Mouse (Mus musculus): ENCODE results near the gene Cdk19. TPM values are rescaled to one million over a fixed set of nuclear protein-coding genes. Genes with fewer than 3 reads are reported as not detected.
"Not testable (repeated sequence)": the region's sequence is repeated elsewhere in the genome, so short reads cannot be mapped to it uniquely, and the experiment has no call there.

The Cdk19 gene
- polyA plus RNA-seq, 1 experiment from 2014 or later, result 9.1 TPM

DNA sequence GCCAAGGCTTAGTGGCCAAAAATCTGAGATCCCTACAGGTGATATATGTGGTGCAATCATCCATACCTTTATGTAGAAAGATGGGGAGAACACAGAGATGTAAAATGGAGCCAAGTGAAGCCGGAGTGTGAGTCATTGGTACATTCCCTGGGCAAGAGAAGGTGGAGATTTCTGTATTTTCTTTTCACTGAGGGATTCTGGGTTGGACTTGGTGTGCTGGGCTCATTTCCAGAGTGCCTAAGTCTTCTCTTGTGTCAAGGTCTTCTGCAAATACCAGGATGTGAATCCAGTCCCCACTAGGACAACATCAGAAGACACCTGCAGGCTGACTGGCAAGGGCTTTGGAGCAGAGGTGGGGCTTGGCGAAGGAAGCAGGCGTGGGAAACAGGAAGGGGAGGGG is 163.4 kb downstream of the Cdk19 start:
- no peak overlapping the region for H3K4me3 ChIP-seq (ENCODE audit: control insufficient read depth in 1 of 2, insufficient read depth in 1 of 2, low read depth in 1 of 2, low read length in 2 of 2)
- H3K27me3 ChIP-seq (ENCODE audit: control insufficient read depth, insufficient read depth, low read length), result no peaks in the 10 kb centered on the region
- H3K9ac ChIP-seq (ENCODE audit: low read length), result no peak overlapping the region
- no peaks in the 10 kb centered on the region for H3K36me3 ChIP-seq (ENCODE audit: control insufficient read depth, insufficient read depth, low read length)
- H3K9me3 ChIP-seq (ENCODE audit: control insufficient read depth, low read length), result no peaks in the 10 kb centered on the region
- H3K27ac ChIP-seq (replicated peaks in 1 of 2; ENCODE audit: control insufficient read depth in 1 of 2, insufficient read depth in 1 of 2, low read depth in 2 of 2, low read length in 2 of 2), result no peak overlapping the region
- 95% methylated on average over 1 of the region's 3 CpGs for WGBS
- H3K4me1 ChIP-seq (ENCODE audit: control insufficient read depth in 2 of 2, insufficient read depth in 2 of 2, low read length in 2 of 2), result peaks cover 0 to 5% of the 10 kb centered on the region in 2 experiments; a peak in 1 of 4 replicates
- no peak overlapping the region for H3K4me2 ChIP-seq (ENCODE audit: low read length)
- ATAC-seq (ENCODE audit: insufficient number of reproducible peaks, insufficient read depth, low FRiP score, low read depth), result no peak

DNA sequence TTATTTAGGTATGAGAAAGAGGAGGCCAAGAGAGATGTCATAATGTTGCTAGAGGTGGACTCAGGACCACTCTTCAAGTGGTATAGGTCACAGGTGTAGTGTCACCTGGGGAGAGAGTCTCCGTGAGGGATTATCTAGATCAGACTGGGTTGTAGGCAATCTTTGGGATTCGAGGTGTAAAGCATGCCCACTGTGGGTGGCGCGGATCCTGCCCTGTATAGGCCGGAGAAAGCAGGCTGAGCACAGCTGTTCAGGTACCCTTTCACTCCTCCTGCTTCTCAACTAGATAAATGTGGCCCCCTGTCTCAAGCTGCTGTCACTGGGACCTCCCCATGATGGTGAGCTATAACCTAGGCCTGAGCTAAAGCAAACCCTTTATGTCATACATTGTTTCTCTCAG is 171.0 kb downstream of the Cdk19 start:
- H3K9ac ChIP-seq (ENCODE audit: low read length), result no peak overlapping the region
- H3K4me2 ChIP-seq (ENCODE audit: low read length), result no peak overlapping the region
- no peaks in the 10 kb centered on the region for H3K27me3 ChIP-seq (ENCODE audit: control insufficient read depth, insufficient read depth, low read length)
- WGBS, result 92% methylated on average over 5 of the region's 5 CpGs
- H3K9me3 ChIP-seq (ENCODE audit: control insufficient read depth, low read length), result no peaks in the 10 kb centered on the region
- no peaks in the 10 kb centered on the region for H3K4me1 ChIP-seq (ENCODE audit: control insufficient read depth in 2 of 2, insufficient read depth in 2 of 2, low read length in 2 of 2)
- no peaks in the 10 kb centered on the region for H3K36me3 ChIP-seq (ENCODE audit: control insufficient read depth, insufficient read depth, low read length)
- no peak overlapping the region for H3K4me3 ChIP-seq (ENCODE audit: control insufficient read depth in 1 of 2, insufficient read depth in 1 of 2, low read depth in 1 of 2, low read length in 2 of 2)
- ATAC-seq (ENCODE audit: insufficient number of reproducible peaks, insufficient read depth, low FRiP score, low read depth), result no peak
- H3K27ac ChIP-seq (replicated peaks in 1 of 2; ENCODE audit: control insufficient read depth in 1 of 2, insufficient read depth in 1 of 2, low read depth in 2 of 2, low read length in 2 of 2), result no peak overlapping the region

DNA sequence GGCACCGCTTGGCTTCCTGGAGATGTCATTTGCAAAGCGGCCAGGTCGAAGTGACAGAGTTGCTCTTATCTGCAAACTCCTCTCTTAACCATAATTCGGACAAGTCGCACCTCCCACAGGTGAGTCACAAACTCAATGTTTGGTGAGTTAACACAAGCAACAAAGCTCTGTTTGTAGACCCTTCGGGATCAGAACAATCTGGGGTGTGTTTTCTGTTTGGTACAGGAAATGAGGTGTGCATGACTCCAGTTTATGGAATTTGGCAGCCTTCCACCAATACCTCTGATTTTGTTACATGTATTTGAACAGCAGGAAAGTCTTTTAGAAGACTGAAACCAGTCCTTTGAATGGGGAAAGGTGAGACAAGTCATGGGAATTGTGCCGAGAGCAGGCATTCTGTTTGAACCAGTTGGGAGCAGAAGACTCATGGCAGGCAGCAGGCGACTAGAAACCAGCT is 171.9 kb downstream of the Cdk19 start:
- Histone ChIP-seq H3K36me3 (ENCODE audit: control insufficient read depth, insufficient read depth, low read length) (no peaks in the 10 kb centered on the region), H3K4me3 (ENCODE audit: control insufficient read depth in 1 of 2, insufficient read depth in 1 of 2, low read depth in 1 of 2, low read length in 2 of 2) (no peak overlapping the region), H3K4me2 (ENCODE audit: low read length) (no peak overlapping the region), H3K4me1 (ENCODE audit: control insufficient read depth in 2 of 2, insufficient read depth in 2 of 2, low read length in 2 of 2) (no peaks in the 10 kb centered on the region), H3K27ac (replicated peaks in 1 of 2; ENCODE audit: control insufficient read depth in 1 of 2, insufficient read depth in 1 of 2, low read depth in 2 of 2, low read length in 2 of 2) (no peak overlapping the region), H3K9ac (ENCODE audit: low read length) (no peak overlapping the region), H3K27me3 (ENCODE audit: control insufficient read depth, insufficient read depth, low read length) (no peaks in the 10 kb centered on the region), H3K9me3 (ENCODE audit: control insufficient read depth, low read length) (no peaks in the 10 kb centered on the region)
- ATAC-seq (ENCODE audit: insufficient number of reproducible peaks, insufficient read depth, low FRiP score, low read depth), result no peak
- WGBS, result 79% methylated on average over 8 of the region's 8 CpGs

DNA sequence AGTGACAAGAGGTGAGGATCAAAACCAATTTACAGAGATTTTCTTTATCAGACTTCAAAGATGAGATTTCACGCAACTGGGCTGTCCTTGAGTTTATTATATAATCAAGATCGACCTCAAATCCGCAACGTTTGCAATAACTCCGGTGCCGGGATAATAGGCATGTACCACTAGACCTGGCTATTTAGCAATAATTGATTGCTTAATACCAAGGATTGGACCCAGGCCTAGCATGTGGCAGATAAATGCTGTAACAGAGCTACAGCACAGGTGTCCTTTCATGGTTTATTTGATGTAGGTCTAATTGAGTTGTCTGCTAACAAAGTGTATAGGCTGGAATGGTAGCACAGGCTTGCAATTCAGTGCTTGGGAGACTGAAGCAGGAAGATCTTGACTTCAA is 172.8 kb downstream of the Cdk19 start:
- ATAC-seq (ENCODE audit: insufficient number of reproducible peaks, insufficient read depth, low FRiP score, low read depth), result no peak
- 92% methylated on average over 6 of the region's 6 CpGs for WGBS

DNA sequence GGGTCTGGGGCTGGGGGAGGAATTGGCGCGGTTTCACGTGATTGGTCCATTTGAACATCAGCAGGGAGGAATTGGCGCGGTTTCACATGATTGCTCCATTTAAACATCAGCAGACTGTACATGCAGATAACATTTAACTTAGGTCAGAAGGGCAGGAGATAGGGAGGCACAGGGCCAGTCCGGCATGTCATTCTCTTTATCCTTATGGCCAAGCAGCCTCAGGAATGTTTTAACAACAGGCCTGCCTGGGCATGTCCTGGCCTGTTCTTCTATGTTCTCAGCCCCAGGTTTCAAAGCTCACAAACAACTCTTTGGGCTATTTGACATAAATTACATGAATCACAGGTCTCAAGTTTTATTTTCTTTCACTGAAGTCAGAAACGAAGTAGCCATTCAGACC is 173.6 kb downstream of the Cdk19 start:
- ATAC-seq (ENCODE audit: insufficient number of reproducible peaks, insufficient read depth, low FRiP score, low read depth); H3K9me3 ChIP-seq (ENCODE audit: control insufficient read depth, low read length); H3K36me3 ChIP-seq (ENCODE audit: control insufficient read depth, insufficient read depth, low read length); H3K4me2 ChIP-seq (ENCODE audit: low read length); H3K9ac ChIP-seq (ENCODE audit: low read length); H3K27me3 ChIP-seq (ENCODE audit: control insufficient read depth, insufficient read depth, low read length); H3K4me3 ChIP-seq (ENCODE audit: control insufficient read depth in 1 of 2, insufficient read depth in 1 of 2, low read depth in 1 of 2, low read length in 2 of 2); H3K4me1 ChIP-seq (ENCODE audit: control insufficient read depth in 2 of 2, insufficient read depth in 2 of 2, low read length in 2 of 2); H3K27ac ChIP-seq (replicated peaks in 1 of 2; ENCODE audit: control insufficient read depth in 1 of 2, insufficient read depth in 1 of 2, low read depth in 2 of 2, low read length in 2 of 2): not testable (repeated sequence)
- WGBS, result 92% methylated on average over 7 of the region's 7 CpGs

More for the DNA sequence above, 172.8 kb downstream of the Cdk19 start:
- Histone ChIP-seq H3K4me3 (ENCODE audit: control insufficient read depth in 1 of 2, insufficient read depth in 1 of 2, low read depth in 1 of 2, low read length in 2 of 2) (no peak overlapping the region), H3K9me3 (ENCODE audit: control insufficient read depth, low read length) (no peaks in the 10 kb centered on the region), H3K36me3 (ENCODE audit: control insufficient read depth, insufficient read depth, low read length) (no peaks in the 10 kb centered on the region), H3K9ac (ENCODE audit: low read length) (no peak overlapping the region), H3K4me1 (ENCODE audit: control insufficient read depth in 2 of 2, insufficient read depth in 2 of 2, low read length in 2 of 2) (no peaks in the 10 kb centered on the region), H3K27ac (replicated peaks in 1 of 2; ENCODE audit: control insufficient read depth in 1 of 2, insufficient read depth in 1 of 2, low read depth in 2 of 2, low read length in 2 of 2) (no peak overlapping the region), H3K4me2 (ENCODE audit: low read length) (no peak overlapping the region), H3K27me3 (ENCODE audit: control insufficient read depth, insufficient read depth, low read length) (no peaks in the 10 kb centered on the region)

DNA sequence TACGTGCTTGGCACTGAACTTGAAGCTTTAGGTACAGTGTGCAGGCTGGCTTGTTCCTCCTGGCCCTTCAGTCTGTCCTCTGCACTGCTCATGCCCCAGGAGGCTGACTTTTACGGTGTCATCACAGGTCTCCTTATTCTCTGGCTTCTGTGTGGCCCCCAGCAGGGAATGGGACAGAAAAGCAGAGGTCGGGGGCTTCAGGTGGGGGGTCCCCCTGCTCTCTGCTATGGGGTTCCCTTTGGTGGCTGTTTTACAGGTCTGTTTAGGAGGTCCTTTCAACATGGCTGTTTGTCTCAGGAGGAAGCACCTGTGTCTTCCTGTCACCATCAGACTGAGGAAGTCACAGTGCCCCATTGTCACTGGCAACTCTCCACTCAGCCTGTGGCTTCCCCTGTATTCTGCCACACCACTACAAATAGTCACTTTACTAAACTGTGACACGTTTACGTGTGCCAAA is 175.9 kb downstream of the Cdk19 start:
- no peak overlapping the region for H3K4me2 ChIP-seq (ENCODE audit: low read length)
- H3K9me3 ChIP-seq (ENCODE audit: control insufficient read depth, low read length), result no peaks in the 10 kb centered on the region
- no peaks in the 10 kb centered on the region; a peak in 1 of 4 replicates for H3K4me1 ChIP-seq (ENCODE audit: control insufficient read depth in 2 of 2, insufficient read depth in 2 of 2, low read length in 2 of 2)
- no peak overlapping the region for H3K27ac ChIP-seq (replicated peaks in 1 of 2; ENCODE audit: control insufficient read depth in 1 of 2, insufficient read depth in 1 of 2, low read depth in 2 of 2, low read length in 2 of 2)
- H3K4me3 ChIP-seq (ENCODE audit: control insufficient read depth in 1 of 2, insufficient read depth in 1 of 2, low read depth in 1 of 2, low read length in 2 of 2), result no peak overlapping the region
- WGBS, result 77% methylated on average over 5 of the region's 5 CpGs
- H3K27me3 ChIP-seq (ENCODE audit: control insufficient read depth, insufficient read depth, low read length), result no peaks in the 10 kb centered on the region
- ATAC-seq (ENCODE audit: insufficient number of reproducible peaks, insufficient read depth, low FRiP score, low read depth), result no peak
- H3K36me3 ChIP-seq (ENCODE audit: control insufficient read depth, insufficient read depth, low read length), result no peaks in the 10 kb centered on the region
- H3K9ac ChIP-seq (ENCODE audit: low read length), result no peak overlapping the region

DNA sequence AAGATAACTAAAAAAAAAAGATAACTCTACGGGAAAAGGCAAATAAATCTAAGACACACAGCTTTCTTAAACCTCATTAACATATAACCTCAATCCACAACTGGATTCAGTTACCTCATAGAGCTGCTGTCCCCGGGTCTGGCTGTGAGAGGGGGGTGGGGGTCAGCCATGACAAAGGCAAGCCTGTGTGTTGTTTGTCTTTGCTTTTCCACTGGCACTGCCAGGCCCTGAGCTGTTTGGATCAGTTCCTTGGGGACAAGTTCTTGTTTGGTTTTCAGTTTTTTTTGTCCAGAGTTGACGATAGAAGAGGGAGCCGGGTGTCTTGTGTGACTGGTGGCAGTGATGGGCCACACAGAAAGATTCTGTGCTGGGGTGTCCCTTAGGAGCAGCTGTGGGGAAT is 177.1 kb downstream of the Cdk19 start:
- no peak overlapping the region for H3K9ac ChIP-seq (ENCODE audit: low read length)
- H3K4me1 ChIP-seq (ENCODE audit: control insufficient read depth in 2 of 2, insufficient read depth in 2 of 2, low read length in 2 of 2), result no peaks in the 10 kb centered on the region; a peak in 1 of 4 replicates
- no peak overlapping the region for H3K4me2 ChIP-seq (ENCODE audit: low read length)
- no peak for ATAC-seq (ENCODE audit: insufficient number of reproducible peaks, insufficient read depth, low FRiP score, low read depth)
- H3K4me3 ChIP-seq (ENCODE audit: control insufficient read depth in 1 of 2, insufficient read depth in 1 of 2, low read depth in 1 of 2, low read length in 2 of 2), result no peak overlapping the region
- no peak overlapping the region for H3K27ac ChIP-seq (replicated peaks in 1 of 2; ENCODE audit: control insufficient read depth in 1 of 2, insufficient read depth in 1 of 2, low read depth in 2 of 2, low read length in 2 of 2)
- 38% methylated on average over 4 of the region's 4 CpGs for WGBS
- no peaks in the 10 kb centered on the region for H3K36me3 ChIP-seq (ENCODE audit: control insufficient read depth, insufficient read depth, low read length)
- H3K9me3 ChIP-seq (ENCODE audit: control insufficient read depth, low read length), result no peaks in the 10 kb centered on the region
- H3K27me3 ChIP-seq (ENCODE audit: control insufficient read depth, insufficient read depth, low read length), result no peaks in the 10 kb centered on the region

DNA sequence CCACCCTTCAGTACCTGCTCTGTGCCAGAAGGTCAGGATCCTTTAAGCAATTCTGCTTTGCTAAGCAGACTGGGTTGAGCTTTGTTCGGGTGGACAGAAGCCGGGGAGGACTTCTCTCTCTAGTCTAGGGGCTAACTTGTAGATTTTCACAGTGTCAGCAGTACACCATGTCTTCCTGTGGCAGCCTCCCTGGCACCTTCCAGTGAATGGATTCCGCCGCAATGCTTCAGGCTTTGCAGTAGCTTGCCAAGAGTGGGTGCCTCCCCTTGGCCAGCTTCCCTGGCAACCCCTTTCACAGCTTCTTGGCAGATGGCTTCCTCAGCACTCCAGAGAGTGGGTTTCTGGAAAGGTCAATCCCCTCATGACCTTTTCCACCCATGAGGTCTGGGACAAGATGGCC is 180.2 kb downstream of the Cdk19 start:
- Histone ChIP-seq H3K4me1 (ENCODE audit: control insufficient read depth in 2 of 2, insufficient read depth in 2 of 2, low read length in 2 of 2) (no peaks in the 10 kb centered on the region; a peak in 1 of 4 replicates), H3K9ac (ENCODE audit: low read length) (no peak overlapping the region), H3K4me3 (ENCODE audit: control insufficient read depth in 1 of 2, insufficient read depth in 1 of 2, low read depth in 1 of 2, low read length in 2 of 2) (no peak overlapping the region), H3K27ac (replicated peaks in 1 of 2; ENCODE audit: control insufficient read depth in 1 of 2, insufficient read depth in 1 of 2, low read depth in 2 of 2, low read length in 2 of 2) (no peak overlapping the region), H3K4me2 (ENCODE audit: low read length) (no peak overlapping the region), H3K36me3 (ENCODE audit: control insufficient read depth, insufficient read depth, low read length) (no peaks in the 10 kb centered on the region), H3K27me3 (ENCODE audit: control insufficient read depth, insufficient read depth, low read length) (no peaks in the 10 kb centered on the region), H3K9me3 (ENCODE audit: control insufficient read depth, low read length) (no peaks in the 10 kb centered on the region)
- WGBS, result 86% methylated on average over 4 of the region's 4 CpGs
- ATAC-seq (ENCODE audit: insufficient number of reproducible peaks, insufficient read depth, low FRiP score, low read depth), result no peak
